Mouse (Mus musculus): ENCODE measurements around the gene A930004D18Rik.

Gene A930004D18Rik

GRCm38 (mm10) chr2:18053243-18053950 is 15.9 kb upstream of the A930004D18Rik start:
- DNase-seq (ENCODE audit: extremely low spot score, low read depth, low spot score), result no peak

GRCm38 (mm10) chr2:18052581-18052980 is 15.0 kb upstream of the A930004D18Rik start:
- no peak for DNase-seq (ENCODE audit: extremely low spot score, low read depth, low spot score)

GRCm38 (mm10) chr2:18051831-18052170 is 14.3 kb upstream of the A930004D18Rik start:
- no peak for DNase-seq (ENCODE audit: extremely low spot score, low read depth, low spot score)

GRCm38 (mm10) chr2:18051026-18051830 is 13.7 kb upstream of the A930004D18Rik start:
- no peak for DNase-seq (ENCODE audit: extremely low spot score, low read depth, low spot score)

GRCm38 (mm10) chr2:18050541-18050985 is 13.0 kb upstream of the A930004D18Rik start:
- no peak for DNase-seq (ENCODE audit: extremely low spot score, low read depth, low spot score)

- no peak for DNase-seq (ENCODE audit: extremely low spot score, low read depth, low spot score)
Observed at GRCm38 (mm10) chr2:18050018-18050417, 12.5 kb upstream of the A930004D18Rik start.

- no peak for DNase-seq (ENCODE audit: extremely low spot score, low read depth, low spot score)
Observed at GRCm38 (mm10) chr2:18049279-18049821, 11.8 kb upstream of the A930004D18Rik start.

- no peak for DNase-seq (ENCODE audit: extremely low spot score, low read depth, low spot score)
Observed at GRCm38 (mm10) chr2:18048453-18049075, 11.0 kb upstream of the A930004D18Rik start, which contains the start of gene Skida1. Gene Skida1 (minus strand): TSS chr2:18049051.

- DNase-seq (ENCODE audit: extremely low spot score, low read depth, low spot score), result no peak
Observed at GRCm38 (mm10) chr2:18047646-18048452, 10.3 kb upstream of the A930004D18Rik start.

GRCm38 (mm10) chr2:18046758-18047645 is 9.5 kb upstream of the A930004D18Rik start:
- no peak for DNase-seq (ENCODE audit: extremely low spot score, low read depth, low spot score)

GRCm38 (mm10) chr2:18046186-18046585 is 8.6 kb upstream of the A930004D18Rik start:
- DNase-seq (ENCODE audit: extremely low spot score, low read depth, low spot score), result no peak

GRCm38 (mm10) chr2:18045781-18046181 is 8.2 kb upstream of the A930004D18Rik start:
- DNase-seq (ENCODE audit: extremely low spot score, low read depth, low spot score), result no peak

GRCm38 (mm10) chr2:18045143-18045780 is 7.7 kb upstream of the A930004D18Rik start:
- no peak for DNase-seq (ENCODE audit: extremely low spot score, low read depth, low spot score)

- DNase-seq (ENCODE audit: extremely low spot score, low read depth, low spot score), result no peak
Observed at GRCm38 (mm10) chr2:18041199-18041885, 3.8 kb upstream of the A930004D18Rik start.

- no peak for DNase-seq (ENCODE audit: extremely low spot score, low read depth, low spot score)
Observed at GRCm38 (mm10) chr2:18040347-18041160, 3.0 kb upstream of the A930004D18Rik start.

- DNase-seq (ENCODE audit: extremely low spot score, low read depth, low spot score), result no peak
Observed at GRCm38 (mm10) chr2:18039566-18040290, 2.2 kb upstream of the A930004D18Rik start.

GRCm38 (mm10) chr2:18038895-18039371 is 1.4 kb upstream of the A930004D18Rik start:
- no peak for DNase-seq (ENCODE audit: extremely low spot score, low read depth, low spot score)

All from hindlimb bud, embryonic 11.5 days (tissue).